Mouse (Mus musculus) G1E (cell line): Measurements from ENCODE around the gene Amotl2.

Experiments
- CTCF ChIP-seq: IDR thresholded peaks from 2 replicates; pipeline ENCODE4 v1.5.1; 2012; ENCODE audit warnings: low read depth, low read length, inconsistent platforms, mixed read lengths
- TAL1 ChIP-seq: conservative IDR thresholded peaks from 2 replicates; pipeline ENCODE4 v1.6.1; 2012; ENCODE audit warnings: low read depth, low read length, inconsistent platforms, mixed read lengths

DNA sequence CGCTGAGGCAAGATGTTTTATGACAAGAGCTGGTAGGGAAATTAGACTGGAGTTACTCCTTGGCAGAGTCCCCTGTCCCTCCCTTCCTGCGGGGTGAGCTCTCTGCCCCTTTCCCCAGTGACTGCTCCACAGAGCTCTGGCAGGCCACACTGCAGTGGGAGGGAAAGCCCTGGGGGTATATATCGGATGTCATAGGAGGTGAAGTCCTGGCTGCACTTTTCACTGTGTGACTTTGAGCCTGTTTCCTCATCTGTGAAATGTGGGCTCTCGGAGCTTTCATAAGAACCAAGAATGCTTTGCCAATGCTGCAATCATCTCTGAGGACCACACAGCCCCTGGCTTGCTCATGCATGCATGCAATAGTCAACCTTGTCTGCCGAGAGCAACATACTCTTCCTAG lies 30.3 kb downstream of the Amotl2 start:
- no peak for TF ChIP-seq CTCF
- TF ChIP-seq TAL1, result no peak
